Mouse (Mus musculus) CD4-positive helper T cell, adult 2 months (primary cell): ENCODE data around the gene Erp29.
A peak's percentile ranks its signal among the peaks of the same experiment; 100 is the strongest.

Experiments
- DNase-seq: peaks from one replicate; pipeline ENCODE4 v3.0.0-alpha.2; 2012; ENCODE audit warnings: low read depth, missing footprints, low spot score

Gene Erp29

GRCm38 (mm10) chr5:121449976-121450375 lies 2.3 kb downstream of the Erp29 start:
- DNase-seq: peak; percentile 77

GRCm38 (mm10) chr5:121448450-121448849 lies 3.9 kb downstream of the Erp29 start:
- peak; percentile 23 for DNase-seq

DNA sequence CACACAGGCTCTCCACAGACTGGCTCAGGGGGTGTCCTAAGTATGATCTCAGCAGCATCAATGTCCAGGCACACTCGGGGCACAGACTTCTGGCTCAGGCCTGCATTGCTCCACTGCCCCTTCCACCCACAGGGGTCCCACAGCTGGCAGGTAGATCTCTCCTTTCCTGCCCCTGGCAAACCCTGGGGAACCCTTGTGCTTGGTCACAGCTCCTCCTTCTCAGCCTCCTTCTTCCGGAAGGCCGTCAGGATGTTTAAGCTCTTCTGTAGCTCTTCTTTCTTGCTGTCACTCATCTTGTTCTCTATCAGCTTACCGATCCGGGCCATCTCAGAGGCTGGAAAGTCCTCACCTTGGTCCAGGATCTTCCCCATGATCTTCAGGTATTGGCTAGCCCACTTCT lies 7.4 kb downstream of the Erp29 start:
- no peak for DNase-seq

- peak; percentile 47 for DNase-seq
These were observed 8.8 kb downstream of the Erp29 start for GRCm38 (mm10) chr5:121443548-121443947.

GRCm38 (mm10) chr5:121438756-121439155 lies 13.6 kb downstream of the Erp29 start:
- DNase-seq: no peak

GRCm38 (mm10) chr5:121438131-121438530 lies 14.2 kb downstream of the Erp29 start:
- no peak for DNase-seq

DNA sequence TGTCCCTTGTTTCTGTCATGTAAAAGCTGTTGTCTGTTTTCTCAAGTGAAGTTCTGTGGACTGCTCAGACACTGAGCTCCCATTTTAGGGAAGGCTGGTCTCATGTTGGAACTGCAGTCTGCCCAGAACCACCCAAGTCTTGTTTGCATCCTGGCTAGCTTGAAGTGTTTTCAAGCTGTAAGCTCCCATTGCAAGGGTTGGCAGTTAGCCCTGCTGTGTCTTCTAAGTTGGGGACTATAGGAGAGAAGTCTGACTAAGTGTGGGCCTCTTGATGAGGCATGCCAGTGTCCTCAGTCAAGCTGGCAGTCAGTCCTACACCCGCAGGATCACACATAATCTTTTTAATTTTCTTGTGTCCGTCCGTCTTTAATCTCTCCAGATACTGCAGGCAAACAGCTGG lies 23.4 kb downstream of the Erp29 start:
- DNase-seq: no peak

DNA sequence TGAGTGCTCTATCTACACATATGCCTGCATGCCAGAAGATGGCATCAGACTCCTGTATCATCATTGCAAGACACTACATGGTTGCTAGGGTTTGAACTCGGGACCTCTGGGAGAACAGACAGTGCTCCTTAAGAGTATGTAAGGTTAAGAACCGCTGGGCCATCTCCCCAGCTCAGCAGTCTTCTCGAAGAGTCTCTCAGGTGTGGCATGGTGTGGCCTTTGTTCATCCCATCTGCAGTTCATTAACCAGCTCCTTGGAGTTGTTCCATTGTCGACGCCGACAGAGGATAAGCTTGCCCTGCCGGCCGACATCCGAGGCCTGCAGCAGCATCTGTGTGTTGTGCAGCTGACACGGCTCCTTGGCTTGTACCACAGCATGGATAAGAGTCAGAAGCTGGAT lies 29.0 kb downstream of the Erp29 start:
- DNase-seq: no peak

DNA sequence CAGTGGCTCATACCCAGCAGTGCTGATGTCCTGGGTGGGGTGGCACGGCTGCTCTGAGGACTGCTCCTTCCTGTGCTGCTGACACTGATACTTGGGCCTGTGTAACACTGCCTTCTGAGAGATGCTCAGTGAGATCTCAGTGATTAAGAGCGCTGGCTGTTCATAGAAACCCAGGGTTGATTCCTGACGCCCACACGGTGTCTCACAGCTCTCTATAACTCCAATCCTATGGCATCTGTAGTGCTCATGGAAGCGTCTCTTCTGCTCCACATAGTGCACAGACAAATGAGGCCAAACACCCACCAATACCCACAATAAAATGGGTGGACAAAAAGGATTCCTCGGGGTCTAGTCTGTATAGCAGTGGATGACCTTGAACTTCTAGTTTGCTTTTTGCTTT lies 29.5 kb downstream of the Erp29 start:
- no peak for DNase-seq

- DNase-seq: no peak
These were observed 31.6 kb downstream of the Erp29 start for GRCm38 (mm10) chr5:121420721-121421120.

DNA sequence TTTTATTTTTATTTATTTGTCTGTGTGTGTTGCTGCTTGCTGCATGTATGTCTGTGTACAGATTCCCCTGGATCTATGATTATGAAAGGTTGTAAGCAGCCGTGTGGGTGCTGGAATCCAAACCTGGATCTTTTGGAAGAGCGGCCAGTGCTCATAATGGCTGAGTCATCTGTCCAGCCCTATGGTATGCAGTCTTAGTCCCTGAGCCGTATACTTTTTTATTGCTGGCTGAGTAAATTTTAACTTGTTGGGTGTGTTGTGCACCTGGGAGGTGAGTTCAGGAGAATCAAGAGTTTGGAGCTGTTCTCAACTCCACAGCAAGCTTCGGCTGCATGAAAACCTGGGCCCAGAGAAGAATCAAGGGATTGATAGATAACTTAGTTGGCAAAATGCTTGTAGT lies 41.3 kb downstream of the Erp29 start:
- no peak for DNase-seq

GRCm38 (mm10) chr5:121407856-121408255 lies 44.5 kb downstream of the Erp29 start:
- no peak for DNase-seq

GRCm38 (mm10) chr5:121400849-121401248 lies 51.5 kb downstream of the Erp29 start:
- DNase-seq: no peak

GRCm38 (mm10) chr5:121400064-121400463 lies 52.2 kb downstream of the Erp29 start:
- DNase-seq: no peak

- DNase-seq: no peak
These were observed 52.8 kb downstream of the Erp29 start for GRCm38 (mm10) chr5:121399540-121399939.

DNA sequence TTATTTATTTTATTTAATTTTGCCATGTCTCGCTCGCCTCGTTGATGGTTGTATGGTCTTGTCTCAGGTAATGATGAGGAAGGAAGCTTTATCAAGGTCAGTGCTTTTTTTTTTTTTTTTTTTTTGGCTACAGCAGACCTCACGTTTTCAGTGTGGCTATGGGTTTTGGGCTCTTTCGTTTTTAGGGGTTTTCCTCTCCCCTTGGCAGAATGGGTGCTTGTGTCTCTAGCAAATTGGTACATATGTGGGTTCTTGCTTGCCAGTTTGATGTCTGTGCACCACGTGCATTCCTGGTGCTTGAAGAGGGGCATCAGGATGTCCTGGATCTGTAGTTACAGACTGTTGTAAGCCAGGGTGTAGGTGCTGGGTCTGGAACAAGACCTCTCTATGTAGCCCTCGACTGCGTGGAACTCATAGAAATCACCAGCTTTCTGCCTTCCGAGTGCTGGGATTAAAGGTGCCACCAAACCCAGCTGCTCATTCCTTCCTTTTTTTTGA lies 53.3 kb downstream of the Erp29 start:
- DNase-seq: peak; percentile 34

DNA sequence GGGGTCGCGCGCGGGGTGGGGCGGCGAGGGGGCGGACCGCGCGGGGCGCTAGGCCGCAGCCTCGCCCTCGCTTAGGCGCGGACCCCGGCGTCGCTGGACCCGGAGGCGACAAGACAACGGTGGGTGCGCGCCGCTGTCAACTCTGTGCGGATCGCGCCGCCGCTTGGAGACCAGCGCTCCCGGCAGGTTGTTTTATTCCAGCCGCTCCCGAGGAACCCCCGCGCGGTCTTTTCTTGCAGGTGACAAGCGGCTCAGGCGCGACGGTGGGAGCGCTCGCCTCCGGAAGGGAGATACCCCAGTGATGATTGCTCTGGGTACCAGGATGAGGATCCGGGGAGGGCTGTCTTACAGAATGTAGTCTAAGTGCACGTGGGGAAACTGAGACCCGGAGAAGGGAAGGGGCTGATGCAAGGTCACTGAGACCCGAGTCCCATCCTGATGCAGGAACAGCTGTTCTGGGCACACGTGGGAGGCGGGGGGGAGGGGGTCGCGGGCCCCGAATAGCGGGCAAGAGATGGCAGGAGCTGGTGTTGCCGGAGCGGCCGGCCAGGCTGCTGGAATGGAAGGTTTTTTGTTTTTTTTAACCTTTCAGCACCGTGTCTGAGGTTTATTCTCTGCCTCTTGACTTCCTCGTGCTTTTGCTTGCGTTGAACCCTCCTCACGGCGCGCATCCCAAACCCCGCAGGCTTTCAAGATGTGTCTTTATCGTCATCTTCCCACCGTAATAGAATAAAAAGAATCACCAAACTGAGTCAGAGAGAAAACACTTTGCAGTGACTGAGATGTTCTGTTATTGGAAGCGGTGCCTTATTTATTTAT lies 54.0 kb downstream of the Erp29 start:
- DNase-seq: no peak

DNA sequence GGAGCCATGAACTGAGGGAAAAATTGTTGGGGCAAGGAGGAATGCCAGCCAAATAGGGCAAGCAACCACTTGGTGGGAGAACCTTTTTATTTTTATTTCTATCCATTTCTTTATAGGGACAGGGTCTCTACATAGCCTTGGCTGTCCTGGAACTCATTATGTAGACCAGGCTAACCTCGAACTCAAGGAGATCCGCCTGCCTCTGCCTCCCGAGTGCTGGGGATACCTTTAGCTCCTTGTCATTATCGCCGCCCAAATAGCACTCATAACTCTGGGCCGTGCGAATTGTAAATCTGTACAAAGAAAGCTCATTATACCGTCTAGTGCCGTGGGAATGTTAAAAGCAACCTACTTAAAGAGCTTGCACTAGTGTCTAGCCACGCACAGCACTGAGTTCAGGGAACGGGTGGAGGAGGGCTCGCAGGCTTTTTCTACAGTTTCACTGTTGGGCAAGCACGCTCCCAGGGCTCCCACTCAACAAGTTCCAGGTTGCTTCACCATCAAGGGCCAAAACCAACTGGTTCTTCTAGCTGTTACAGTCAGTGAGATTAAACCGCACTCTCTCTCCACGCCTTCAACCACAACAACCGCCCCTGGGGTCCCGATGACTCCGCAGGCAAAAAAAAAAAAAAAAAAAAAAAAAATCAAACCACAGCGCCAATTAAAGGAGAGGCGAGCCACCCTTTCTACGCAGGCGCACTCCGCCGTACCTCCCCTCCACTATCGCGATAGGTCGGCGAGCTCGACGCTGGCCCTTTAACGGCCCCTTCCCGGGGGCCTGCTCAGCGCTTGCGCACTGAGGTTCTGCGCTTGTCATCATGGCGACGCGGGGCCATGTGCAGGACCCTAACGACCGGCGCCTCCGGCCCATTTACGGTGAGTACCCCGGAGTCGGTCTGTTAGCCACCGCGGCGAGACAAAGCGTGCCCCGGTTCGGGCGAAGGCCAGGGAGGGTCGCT lies 54.8 kb downstream of the Erp29 start, which contains the start of gene Naa25:
TSS of gene Naa25 (plus strand) at position 750 of the 959 bp plus-strand sequence.
- DNase-seq: peak; percentile 98

GRCm38 (mm10) chr5:121395621-121396020 lies 56.7 kb downstream of the Erp29 start:
- DNase-seq: no peak

DNA sequence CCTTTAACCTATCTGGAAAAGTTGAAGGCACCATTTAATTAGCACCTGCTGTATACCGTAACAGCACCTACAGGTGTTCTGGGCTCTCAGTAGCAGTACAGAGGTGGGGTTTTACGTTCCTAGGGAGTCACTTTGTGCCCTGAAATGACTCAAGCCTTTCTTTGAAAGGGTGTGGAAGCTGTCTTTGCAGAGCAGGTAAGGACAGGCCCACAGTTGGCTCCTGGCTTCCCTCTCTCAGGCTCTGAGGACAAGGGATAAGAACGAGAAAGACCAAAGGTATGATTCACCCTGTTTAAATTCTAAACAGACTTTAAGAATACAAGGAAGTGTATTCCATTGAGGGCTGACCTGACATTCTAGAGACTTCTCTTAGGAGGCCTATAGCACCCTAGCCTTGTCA lies 58.9 kb downstream of the Erp29 start:
- no peak for DNase-seq

GRCm38 (mm10) chr5:121392667-121393380 lies 59.5 kb downstream of the Erp29 start:
- peak; percentile 58 for DNase-seq

- DNase-seq: no peak
These were observed 62.6 kb downstream of the Erp29 start for GRCm38 (mm10) chr5:121389691-121390090.
